Mouse (Mus musculus) effector memory CD4-positive, alpha-beta T cell, adult 7 months (primary cell): ENCODE results near the gene Qsox2. TPM values are rescaled to one million over a fixed set of nuclear protein-coding genes. Genes with fewer than 3 reads are reported as not detected.

Source experiments
- polyA plus RNA-seq: library from polyadenylated mRNA; unstranded; fragments of 100-300 nt; shearing (Covaris generic); gene quantifications from one replicate; pipeline ENCODE4 v1.2.1, GENCODE M21; 2017

The Qsox2 gene
- polyA plus RNA-seq: 6.6 TPM

DNA sequence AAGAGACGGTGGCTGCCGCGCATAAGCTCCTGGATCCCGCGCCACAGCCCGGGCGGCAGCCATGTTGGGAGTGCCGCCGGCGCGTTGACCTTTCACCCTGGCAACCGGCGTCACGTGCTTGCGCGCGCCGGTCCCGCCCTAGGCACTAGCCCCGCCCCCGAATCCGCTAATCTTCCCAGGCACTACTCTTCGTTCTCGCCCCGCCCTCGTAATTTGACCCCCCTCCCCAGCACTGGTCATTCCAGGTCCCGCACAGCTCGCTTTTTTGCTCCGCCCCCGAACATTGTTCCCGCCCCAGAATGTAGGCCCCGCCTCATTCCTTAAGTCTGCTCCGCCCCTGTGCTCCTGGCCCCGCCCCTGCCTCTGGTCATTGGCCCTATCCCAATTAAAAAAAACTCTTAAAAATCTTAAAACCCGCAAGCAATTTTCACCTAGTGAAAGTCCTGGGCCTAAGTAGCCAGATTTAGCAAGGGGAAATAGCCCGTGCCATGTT, at the start of gene Qsox2:
TSS of gene Qsox2 (minus strand) at position 236 of the 493 bp plus-strand sequence.

DNA sequence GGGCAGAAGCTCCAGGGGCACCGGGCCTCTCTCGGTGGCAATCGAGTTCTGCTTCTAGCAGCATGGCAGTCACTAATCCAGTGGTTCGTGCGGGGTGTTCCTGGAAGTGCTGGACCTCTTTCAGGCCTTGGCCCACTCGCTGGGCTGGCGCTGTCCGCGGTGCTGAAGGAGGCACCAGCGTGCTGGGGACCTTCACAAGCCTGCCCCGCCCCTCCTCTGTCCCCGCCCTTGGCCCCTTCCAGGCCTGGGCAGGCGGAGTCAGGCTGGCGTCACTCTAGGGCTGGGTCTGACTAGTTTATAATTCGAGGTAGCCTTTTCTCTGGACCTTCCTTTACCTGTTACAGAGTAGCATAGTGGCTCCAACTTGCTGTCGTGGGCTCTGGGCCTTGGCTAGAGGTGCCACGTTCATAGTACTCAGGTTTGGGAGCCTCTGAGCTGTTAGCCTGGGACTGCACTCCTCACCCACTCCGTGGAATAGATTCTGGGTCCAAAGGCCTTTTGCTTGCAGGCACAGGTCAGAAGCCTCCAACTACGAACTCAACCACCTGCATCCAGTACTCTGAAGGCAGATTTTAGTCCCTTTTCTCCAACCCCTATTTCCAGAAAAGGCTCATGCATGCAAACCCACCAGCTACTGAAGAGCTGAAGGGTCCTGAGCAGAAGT, 29.1 kb downstream of the Qsox2 start, which contains the start of gene Lhx3:
TSS of gene Lhx3 (minus strand) at position 164 of the 664 bp plus-strand sequence.

Other genes starting within 250 kb of the Qsox2 start
- 56.5 TPM for gene Ubac1, start 215.8 kb downstream of the Qsox2 start, polyA plus RNA-seq
- gene Nacc2, start 114.3 kb downstream of the Qsox2 start, polyA plus RNA-seq: 2.2 TPM
- gene Lhx3, start 29.2 kb downstream of the Qsox2 start, polyA plus RNA-seq: not detected
- gene Ccdc187, start 57.0 kb upstream of the Qsox2 start, polyA plus RNA-seq: 0.13 TPM
- gene Gpsm1, start 78.0 kb upstream of the Qsox2 start, polyA plus RNA-seq: 20.0 TPM
- gene Dnlz, start 114.6 kb upstream of the Qsox2 start, polyA plus RNA-seq: 11.0 TPM
- not detected for gene Card9, start 123.4 kb upstream of the Qsox2 start, polyA plus RNA-seq
- 44.1 TPM for gene Snapc4, start 143.1 kb upstream of the Qsox2 start, polyA plus RNA-seq
- 145 TPM for gene Entr1, start 151.8 kb upstream of the Qsox2 start, polyA plus RNA-seq
- 70.4 TPM for gene Pmpca, start 151.8 kb upstream of the Qsox2 start, polyA plus RNA-seq
- gene Inpp5e, start 171.7 kb upstream of the Qsox2 start, polyA plus RNA-seq: 28.9 TPM
- 39.8 TPM for gene Sec16a, start 207.7 kb upstream of the Qsox2 start, polyA plus RNA-seq